Mouse (Mus musculus) urinary bladder, postnatal 14 days (tissue): ENCODE data around the gene Ecsit.

ENCODE experiments used
- DNase-seq: peaks from one replicate; pipeline ENCODE4 v3.0.0; 2021; ENCODE audit warnings: low spot score

Ecsit gene

GRCm38 (mm10) chr9:22085022-22085834, at the start of gene Ecsit:
Gene Ecsit (minus strand): TSS chr9:22085438.
- DNase-seq, result peak; percentile 94

GRCm38 (mm10) chr9:22134246-22134890, 49.1 kb upstream of the Ecsit start:
- no peak for DNase-seq

DNA sequence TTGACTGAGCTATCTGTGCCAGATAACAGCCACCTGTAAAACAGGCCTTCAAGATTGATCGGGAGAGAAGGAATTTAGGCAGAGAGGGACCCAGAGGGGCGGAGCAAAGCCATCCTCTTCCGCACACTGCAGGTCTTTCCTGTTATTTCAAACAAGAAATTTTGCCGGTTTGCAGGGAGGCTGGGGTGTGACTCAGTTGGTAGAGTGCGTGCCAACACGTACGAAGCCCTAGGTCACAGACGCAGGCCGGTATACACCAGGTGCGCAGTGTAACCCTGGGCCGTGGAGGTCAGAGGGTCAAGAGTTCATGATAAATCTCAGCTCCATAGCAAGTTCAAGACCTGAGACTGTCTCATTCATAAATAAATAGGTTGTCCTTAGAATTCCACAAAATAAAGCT, 47.0 kb upstream of the Ecsit start:
- DNase-seq, result no peak

DNA sequence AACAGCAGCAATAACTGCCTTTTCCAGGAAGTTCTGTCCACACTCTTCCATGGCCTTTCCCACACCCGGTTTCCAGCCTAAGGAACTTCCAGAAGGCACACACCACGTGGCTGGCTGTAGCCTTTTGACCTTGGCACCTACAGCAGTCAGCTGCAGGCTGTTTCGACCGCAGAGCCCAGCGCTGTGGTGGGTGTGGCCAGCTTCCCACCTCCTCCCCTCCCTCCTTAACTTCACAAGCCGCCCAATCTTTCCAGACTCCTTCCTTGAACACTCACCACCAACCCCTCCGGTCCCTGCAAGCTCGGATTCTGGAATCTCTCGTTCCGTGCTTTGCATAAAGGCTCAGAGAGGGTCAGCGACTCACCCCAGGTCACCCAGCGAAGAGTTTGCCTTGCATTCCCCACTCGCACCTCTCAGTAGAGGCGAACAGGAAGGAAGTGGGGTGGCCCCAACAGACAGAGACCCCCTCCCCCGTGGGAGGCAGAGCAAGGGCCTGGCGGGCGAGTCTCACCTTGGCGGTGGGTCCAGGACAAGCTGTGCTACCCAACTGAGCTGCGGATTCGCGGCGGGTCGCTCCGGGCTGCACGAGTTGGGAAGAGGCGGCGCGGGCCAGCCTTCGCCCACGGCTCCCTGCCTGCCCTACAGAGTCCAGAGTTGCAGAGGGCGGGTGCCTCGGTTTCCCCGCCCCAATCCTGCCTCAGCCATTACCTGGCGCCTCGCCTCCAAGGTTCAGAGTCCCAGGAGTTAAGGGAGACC, 46.2 kb upstream of the Ecsit start:
- DNase-seq, result peak; percentile 47

- DNase-seq, result no peak
Observed at GRCm38 (mm10) chr9:22125246-22126027, 40.2 kb upstream of the Ecsit start.

- DNase-seq, result no peak
Observed at GRCm38 (mm10) chr9:22124169-22124568, 38.9 kb upstream of the Ecsit start.

GRCm38 (mm10) chr9:22123069-22123609, 37.9 kb upstream of the Ecsit start:
- DNase-seq, result no peak

GRCm38 (mm10) chr9:22122005-22122404, 36.8 kb upstream of the Ecsit start:
- DNase-seq, result no peak

GRCm38 (mm10) chr9:22121545-22121944, 36.3 kb upstream of the Ecsit start:
- no peak for DNase-seq

- DNase-seq, result no peak
Observed at GRCm38 (mm10) chr9:22119543-22119942, 34.3 kb upstream of the Ecsit start.

- DNase-seq, result peak; percentile 58
Observed at GRCm38 (mm10) chr9:22117754-22118456, 32.7 kb upstream of the Ecsit start.

- peak; percentile 94 for DNase-seq
Observed at GRCm38 (mm10) chr9:22116740-22117426, 31.6 kb upstream of the Ecsit start, which contains the start of gene Elof1. Gene Elof1 (minus strand): TSS chr9:22117172.

DNA sequence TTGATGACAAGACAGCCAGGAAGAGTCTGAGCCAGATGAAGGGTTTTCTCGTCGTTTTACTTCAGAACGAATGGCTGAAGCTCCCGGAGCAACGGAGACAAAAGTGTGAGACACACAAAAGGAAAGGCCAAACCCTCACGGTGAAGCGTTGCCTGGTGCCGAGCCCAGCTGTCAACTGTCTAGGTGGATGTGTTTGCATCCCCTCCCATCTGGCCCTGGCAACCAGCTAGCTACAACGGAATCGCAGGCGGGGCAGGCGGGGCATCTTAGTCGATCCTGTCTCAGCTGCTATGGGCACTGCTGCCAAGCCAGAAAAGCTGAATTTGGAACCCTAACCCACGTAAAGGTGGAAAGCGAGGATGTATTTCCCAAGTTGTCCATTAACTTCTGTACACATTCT, 30.8 kb upstream of the Ecsit start:
- no peak for DNase-seq

DNA sequence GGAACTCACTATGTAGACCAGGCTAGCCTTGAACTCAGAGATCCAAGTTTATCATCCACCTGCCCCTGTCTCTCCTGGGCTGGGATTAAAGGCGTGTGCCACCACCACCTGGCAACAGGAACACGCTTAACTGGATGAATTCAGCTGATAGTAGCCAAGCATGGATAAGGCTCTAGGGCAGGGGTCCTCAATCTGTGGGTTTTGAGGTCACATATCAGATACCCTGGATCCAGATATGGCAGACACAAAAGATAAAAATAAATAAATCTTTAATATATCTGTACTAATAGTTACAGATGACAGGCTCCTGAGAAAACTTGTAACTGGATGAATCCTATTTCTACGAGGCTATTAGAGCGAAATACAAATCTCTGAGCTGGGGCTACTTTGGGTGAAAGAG, 30.4 kb upstream of the Ecsit start:
- DNase-seq, result no peak

- DNase-seq, result no peak
Observed at GRCm38 (mm10) chr9:22108194-22108593, 23.0 kb upstream of the Ecsit start.

- DNase-seq, result peak; percentile 34
Observed at GRCm38 (mm10) chr9:22099922-22100321, 14.7 kb upstream of the Ecsit start.

DNA sequence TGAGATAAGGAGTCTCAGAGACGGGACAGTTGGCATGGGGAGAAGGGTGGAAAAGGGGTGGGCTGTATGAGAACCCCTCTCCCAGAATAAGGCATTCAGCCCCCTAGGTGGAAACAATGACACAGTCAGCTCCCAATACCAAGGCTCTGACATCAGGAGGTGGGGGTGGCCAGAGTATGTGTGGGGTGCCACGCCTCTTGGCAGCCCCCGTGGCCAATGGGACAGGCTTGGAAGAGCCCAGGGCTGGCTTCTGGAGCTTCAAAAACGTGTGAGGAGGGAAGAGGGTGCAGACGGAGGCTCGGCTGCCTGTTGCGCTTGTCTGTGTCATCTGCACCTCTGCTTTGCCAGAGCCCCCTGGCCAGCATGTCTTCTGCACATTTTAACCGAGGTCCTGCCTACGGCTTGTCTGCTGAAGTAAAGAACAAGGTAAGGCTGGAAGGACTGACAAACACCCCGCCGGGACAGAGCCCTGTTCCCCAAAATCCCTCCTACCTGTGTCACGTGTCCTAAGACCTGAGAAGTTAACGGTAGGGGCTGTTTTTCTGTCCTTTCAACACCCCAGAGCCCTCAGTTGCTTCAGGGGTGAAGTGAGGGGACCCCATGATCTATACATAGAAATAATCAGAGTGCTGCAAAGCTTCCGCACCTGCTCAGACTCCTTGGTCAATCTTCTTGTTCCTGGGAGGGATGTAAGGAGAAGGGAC, 13.9 kb upstream of the Ecsit start, which contains the start of gene Cnn1:
Cnn1 (plus strand) TSS at position 224 of the 704 bp plus-strand sequence.
- DNase-seq, result peak; percentile 45

- DNase-seq, result peak; percentile 91
Observed at GRCm38 (mm10) chr9:22095854-22096307, 10.6 kb upstream of the Ecsit start.

DNA sequence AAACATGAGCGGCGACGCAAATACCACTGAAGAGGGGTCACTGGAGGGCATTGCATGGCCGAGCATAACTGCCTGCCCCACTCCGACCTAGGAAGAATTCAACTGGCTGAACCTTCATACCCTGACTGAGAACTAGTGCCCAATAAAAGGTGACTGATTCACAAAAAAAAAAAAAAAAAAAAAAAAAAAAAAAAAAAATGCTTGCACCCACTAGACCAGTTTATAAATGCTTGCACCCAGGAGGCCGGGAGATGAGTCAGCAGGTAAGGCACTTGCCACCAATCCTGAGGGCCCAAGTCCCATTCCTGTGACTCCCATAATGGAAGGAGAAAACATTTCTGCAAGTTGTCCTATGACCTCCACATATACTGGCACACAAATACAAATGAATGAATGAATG, 7.5 kb upstream of the Ecsit start:
- no peak for DNase-seq

DNA sequence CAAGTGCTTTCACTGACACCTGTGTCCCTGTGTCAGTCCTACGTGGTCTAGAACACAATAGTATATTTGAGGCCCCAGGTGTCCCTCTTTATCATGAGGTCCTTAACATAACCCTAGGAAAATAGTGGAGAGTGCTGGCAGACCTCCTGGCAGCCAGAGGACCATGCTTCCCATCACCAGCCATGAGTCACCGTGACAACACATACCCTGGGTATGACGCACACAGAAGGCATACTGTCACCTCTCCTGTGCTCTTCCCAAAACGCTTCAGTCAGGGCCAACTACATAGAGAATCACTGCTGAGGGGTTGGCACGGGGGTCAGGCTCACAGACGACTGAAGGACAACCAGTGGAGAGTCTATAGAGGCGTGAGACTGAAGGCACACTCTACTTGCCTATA, 4.7 kb upstream of the Ecsit start:
- no peak for DNase-seq
